Mouse (Mus musculus): Measurements from ENCODE around the gene D10Jhu81e.
A peak's percentile ranks its signal among the peaks of the same experiment; 100 is the strongest.

The D10Jhu81e gene

GRCm38 (mm10) chr10:78163923-78164322, 5.7 kb downstream of the D10Jhu81e start:
- DNase-seq (ENCODE audit: low read depth in 1 of 2, low spot score in 2 of 2) = peak in 1 of 2 experiments; percentile 61

- no peak for DNase-seq (ENCODE audit: low read depth in 1 of 2, low spot score in 2 of 2)
These were observed 6.3 kb downstream of the D10Jhu81e start for GRCm38 (mm10) chr10:78163241-78163640.

GRCm38 (mm10) chr10:78162646-78163045, 6.9 kb downstream of the D10Jhu81e start:
- no peak for DNase-seq (ENCODE audit: low read depth in 1 of 2, low spot score in 2 of 2)

DNA sequence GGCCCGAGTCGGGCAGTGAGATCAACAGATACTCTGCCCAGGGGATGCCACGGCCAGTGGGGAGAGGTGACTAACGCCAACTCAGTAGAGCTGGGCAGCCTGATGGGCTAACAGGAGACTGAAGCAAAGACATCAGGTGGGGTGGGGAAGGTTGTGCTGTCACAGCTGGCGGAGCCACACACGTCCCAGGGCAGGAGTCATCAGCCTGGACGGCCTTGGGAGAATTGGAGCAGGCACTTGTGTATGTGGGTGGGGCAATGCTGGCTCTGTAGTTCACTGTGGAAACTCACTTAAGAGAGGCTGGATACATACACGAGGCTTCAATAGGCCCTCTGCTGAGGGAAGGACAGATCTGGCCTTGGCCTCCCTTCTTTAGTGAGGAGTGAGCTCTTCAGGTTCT, 8.5 kb downstream of the D10Jhu81e start:
- DNase-seq (ENCODE audit: low read depth in 1 of 2, low spot score in 2 of 2) = no peak

DNA sequence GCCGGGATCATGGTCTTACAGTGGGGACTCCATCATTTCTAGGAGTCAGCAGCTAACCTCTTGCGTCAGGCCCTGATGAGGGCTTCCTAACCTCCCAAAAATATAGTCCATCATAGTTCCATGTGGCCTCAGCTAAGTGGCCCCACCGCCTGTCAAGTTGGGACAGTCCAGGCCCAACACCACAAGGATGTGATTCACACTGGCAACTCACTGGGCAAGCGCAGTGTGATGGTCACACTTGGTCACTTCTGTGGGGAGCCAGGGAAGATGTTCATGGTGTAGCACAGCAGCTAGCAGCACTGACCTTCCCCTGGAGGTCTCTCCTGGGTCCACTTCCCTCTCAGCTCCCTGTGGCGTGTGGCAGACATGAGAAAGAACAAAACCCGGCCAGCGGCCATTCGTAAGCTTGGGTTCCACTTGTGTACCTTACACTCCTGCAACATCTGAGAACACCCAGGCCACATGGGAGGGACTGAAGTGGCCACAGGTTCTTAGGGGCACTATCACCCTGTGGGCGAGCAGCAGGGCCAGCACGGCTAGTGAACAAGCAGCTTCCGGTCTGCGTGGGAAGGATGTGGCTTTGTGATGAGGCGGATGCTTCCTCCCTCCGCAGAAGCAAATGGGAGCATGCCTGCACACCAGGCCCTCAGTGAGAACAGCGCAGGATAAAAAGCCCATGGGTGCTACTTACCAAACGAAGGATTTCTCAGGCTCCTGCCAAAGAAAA, 9.1 kb downstream of the D10Jhu81e start:
- peak in 1 of 2 experiments; percentile 23 for DNase-seq (ENCODE audit: low read depth in 1 of 2, low spot score in 2 of 2)

DNA sequence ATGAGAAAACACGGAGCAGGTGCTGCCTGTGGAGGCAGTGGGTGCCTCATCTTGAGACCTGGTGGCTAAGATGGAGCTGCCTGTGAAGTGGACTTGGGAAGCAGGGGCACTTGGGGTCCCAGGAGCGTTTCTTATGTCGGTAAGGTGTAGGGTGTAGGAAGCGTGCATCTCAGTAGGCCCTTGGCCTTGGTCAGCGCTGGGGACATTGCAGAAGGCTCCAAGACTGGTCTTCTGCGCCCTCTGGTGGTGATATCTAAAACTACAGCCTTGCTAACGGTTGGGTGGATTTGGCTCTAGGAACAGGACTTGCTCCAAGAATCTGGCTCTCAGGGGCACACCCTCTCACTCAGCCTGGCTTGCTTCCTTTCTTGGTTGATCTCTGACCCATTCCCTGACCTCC, 9.7 kb downstream of the D10Jhu81e start:
- DNase-seq (ENCODE audit: low read depth in 1 of 2, low spot score in 2 of 2) = peak; percentile 57 to 80

DNA sequence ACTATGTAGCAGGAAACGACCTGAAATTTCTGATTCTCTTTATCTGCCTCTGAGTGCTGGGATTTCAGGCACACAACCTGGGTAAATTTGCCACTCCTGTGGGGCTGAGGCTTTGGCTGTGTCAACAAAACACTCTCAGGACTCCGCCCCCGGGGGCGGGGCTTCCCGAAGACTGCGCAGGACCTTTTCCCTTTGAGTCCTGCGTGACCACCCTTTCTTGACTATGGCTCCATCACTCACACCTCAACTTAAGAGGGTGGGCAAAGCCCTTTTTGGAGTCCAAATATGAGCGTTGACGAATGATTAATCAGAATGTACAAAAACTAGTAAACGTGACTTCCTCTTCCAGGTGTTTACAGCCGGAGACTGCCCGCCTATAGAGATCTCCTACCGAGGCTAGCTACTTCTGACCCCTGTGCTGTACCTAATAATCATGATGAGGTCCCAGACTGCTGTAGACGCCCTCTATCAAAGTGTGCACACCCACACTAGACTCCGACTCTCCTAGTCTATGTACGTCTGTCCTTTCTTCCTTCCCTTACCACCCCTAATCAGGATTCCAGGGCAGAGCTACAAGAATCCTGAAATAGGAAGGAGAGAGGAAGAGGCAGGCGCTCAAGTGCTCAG, 10.2 kb downstream of the D10Jhu81e start:
- DNase-seq (ENCODE audit: low read depth in 1 of 2, low spot score in 2 of 2) = peak in 1 of 2 experiments; percentile 28

DNA sequence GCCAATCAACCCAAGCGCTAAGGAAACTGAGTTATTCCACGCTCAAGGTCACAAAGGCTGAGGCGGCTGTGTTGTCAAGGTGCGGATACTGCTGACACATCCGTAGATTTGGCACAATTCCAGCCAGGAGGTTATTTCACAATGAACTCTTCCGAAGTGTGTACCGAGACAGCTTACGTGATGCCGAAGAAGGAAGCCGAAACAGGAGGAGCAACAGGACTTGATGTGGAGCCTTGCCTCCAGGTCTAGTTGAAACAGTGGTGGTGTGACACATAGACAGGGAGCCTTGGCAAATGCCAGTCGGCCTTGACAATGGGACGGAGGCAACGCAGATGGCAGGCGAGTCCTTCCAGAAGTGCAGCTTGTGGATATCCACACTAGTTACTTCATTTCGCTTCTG, 11.5 kb downstream of the D10Jhu81e start:
- DNase-seq (ENCODE audit: low read depth in 1 of 2, low spot score in 2 of 2) = no peak

DNA sequence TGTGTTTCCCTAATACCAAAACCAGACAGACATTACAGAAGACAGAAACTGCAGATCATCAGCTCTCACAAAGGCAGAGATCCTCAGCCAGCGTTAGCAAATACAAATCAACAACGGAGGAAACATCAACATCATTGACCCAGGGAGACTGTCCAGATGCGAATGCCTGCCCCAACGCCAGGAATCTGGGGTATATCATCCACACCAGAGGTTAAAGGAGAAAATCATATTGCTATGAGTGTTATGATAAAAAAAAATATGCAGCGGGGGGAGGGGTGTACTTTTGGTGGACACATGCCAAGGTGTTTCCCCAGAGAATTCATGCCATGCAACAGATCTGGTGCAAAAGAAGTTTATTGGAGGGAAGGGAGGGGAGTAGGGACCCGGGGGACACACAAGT, 12.7 kb downstream of the D10Jhu81e start:
- no peak for DNase-seq (ENCODE audit: low read depth in 1 of 2, low spot score in 2 of 2)

- DNase-seq (ENCODE audit: low read depth in 1 of 2, low spot score in 2 of 2) = no peak
These were observed 20.5 kb downstream of the D10Jhu81e start for GRCm38 (mm10) chr10:78148834-78149766.

GRCm38 (mm10) chr10:78147908-78148441, 21.6 kb downstream of the D10Jhu81e start:
- no peak for DNase-seq (ENCODE audit: low read depth in 1 of 2, low spot score in 2 of 2)

DNA sequence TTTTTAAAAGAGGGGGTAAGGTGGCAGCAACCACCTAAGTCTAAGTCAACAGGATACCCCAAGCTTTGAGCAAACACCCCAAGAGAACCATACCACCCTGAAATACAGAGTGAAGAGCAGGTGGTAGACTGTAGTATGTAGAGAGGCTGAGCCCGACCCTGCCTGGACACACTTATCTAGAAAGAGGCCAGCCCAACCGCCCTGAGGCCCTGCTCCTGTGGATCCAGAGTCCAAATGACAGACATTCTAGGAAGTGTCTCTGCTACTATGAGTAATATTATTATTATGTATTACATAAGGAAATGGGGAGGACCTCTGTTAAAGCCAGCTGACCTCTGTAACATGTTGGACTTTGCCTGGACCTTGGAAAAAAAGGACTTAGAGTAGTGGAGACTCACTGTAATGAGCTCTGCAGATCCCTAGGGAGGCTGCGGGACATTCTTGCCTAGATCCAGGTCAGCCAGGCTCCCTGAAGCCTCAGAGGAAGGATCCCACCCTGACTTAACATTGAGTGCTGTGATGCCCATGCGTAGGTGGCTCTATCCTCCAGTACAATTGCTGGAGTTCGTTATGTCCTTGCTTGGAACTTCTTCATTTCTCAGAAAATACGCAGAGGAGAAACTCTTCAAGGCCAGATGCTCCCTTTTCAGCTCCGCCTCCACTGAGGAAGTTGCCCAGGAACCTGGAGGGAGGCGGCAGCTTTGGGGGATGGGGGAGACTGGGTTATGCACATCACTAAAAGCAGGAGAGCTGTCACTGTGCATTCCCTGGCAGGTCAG, 25.7 kb downstream of the D10Jhu81e start:
- DNase-seq (ENCODE audit: low read depth in 1 of 2, low spot score in 2 of 2) = no peak

DNA sequence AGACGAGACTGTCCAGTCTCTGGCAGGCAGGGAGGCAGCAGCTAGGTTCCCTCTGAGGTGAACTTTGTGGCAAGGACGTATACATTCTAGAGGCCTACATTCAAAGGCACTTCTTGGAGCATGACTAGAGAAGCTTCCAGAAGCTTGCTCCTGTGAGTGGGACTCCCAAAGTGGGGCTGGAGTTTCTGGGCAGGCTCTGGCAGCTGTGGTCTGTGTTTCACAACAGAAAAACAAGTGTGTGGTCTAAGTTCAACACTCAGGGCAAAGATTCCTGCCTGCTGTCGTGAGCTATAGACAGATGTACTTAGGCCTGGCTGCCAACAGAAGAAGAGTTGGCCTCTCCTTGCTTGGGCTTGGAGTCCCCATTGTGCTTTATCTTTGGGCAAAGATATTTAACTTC, 28.7 kb downstream of the D10Jhu81e start:
- no peak for DNase-seq (ENCODE audit: low read depth in 1 of 2, low spot score in 2 of 2)

GRCm38 (mm10) chr10:78140251-78140600, 29.4 kb downstream of the D10Jhu81e start:
- DNase-seq (ENCODE audit: low read depth in 1 of 2, low spot score in 2 of 2) = no peak

GRCm38 (mm10) chr10:78139572-78140250, 29.9 kb downstream of the D10Jhu81e start:
- DNase-seq (ENCODE audit: low read depth in 1 of 2, low spot score in 2 of 2) = no peak

DNA sequence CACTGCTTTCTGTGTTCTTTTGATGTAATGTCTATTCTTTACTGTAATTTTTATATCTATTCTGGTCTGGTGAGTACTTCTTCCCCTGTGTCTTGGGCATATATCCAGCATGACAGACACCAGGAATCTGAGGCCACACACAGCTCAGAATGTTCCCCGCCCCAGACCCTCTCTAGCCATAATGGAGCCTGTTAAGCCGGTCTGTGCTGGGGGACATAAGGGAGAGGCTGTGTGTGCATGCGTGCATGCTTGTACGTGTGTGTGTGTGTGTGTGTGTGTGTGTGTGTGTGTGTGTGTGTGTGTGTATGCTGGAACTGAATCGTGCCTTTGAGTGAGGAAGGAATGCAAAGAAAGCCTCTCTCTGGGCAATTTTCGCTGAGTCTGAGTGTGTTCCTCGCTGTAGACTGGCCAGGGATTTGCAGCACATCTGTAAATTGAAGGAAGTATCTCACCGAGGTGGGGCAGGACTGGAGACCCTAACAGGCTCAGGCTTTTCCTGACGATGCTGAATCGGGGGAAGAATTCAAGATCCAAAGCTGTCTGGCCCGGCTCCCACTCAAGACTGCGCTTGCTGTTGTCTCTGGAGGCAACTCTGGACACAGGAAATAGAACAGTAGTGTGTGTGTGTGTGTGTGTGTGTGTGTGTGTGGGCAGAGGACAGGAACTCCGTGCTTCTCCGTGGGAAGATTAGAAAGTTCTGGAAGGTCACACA, 30.6 kb downstream of the D10Jhu81e start:
- no peak for DNase-seq (ENCODE audit: low read depth in 1 of 2, low spot score in 2 of 2)

GRCm38 (mm10) chr10:78137191-78137590, 32.4 kb downstream of the D10Jhu81e start:
- no peak for DNase-seq (ENCODE audit: low read depth in 1 of 2, low spot score in 2 of 2)

- peak in 1 of 2 experiments; percentile 35 for DNase-seq (ENCODE audit: low read depth in 1 of 2, low spot score in 2 of 2)
These were observed 33.6 kb downstream of the D10Jhu81e start for GRCm38 (mm10) chr10:78135947-78136346.

GRCm38 (mm10) chr10:78134975-78135798, 34.4 kb downstream of the D10Jhu81e start:
- DNase-seq (ENCODE audit: low read depth in 1 of 2, low spot score in 2 of 2) = peak; percentile 64

Data from monocyte, adult 2 months (primary cell).